Mouse (Mus musculus) megakaryocyte-erythroid progenitor cell, adult 5-6 weeks (primary cell): ENCODE results near the gene Ebpl. TPM values are rescaled to one million over a fixed set of nuclear protein-coding genes. Genes with fewer than 3 reads are reported as not detected.

ENCODE experiments used
- total RNA-seq, 2 experiments: library from RNA; stranded (forward) in 1 of 2; stranded (reverse) in 1 of 2; fragments of 200-1000, 215-1000 nt in 1 of 2; fragments of >200 nt in 1 of 2; fragmentation: Nextera tagmentation in 1 of 2; gene quantifications; 2 replicates each; pipeline ENCODE4 v1.2.3; 2014 to 2017

Gene Ebpl
- total RNA-seq, 2 experiments from 2014 or later, result 1.8 to 2.6 TPM

Other genes with a start within 250 kb of the Ebpl start
- gene Sacs, start 222.0 kb downstream of the Ebpl start, total RNA-seq (2014; fragmentation: Nextera tagmentation), result 26.9 and 28.2 TPM in 2 replicates
- gene Sacs, start 222.0 kb downstream of the Ebpl start, total RNA-seq (2017), result 27.3 and 34.7 TPM in 2 replicates
- not detected in 2 replicates for gene Sgcg, start 101.9 kb downstream of the Ebpl start, total RNA-seq (2014; fragmentation: Nextera tagmentation)
- not detected in 2 replicates for gene Sgcg, start 101.9 kb downstream of the Ebpl start, total RNA-seq (2017)
- 0.99 and 2.4 TPM in 2 replicates for gene Arl11, start 50.7 kb downstream of the Ebpl start, total RNA-seq (2014; fragmentation: Nextera tagmentation)
- 0.46 TPM in 1 of 2 replicates, not detected in the other for gene Arl11, start 50.7 kb downstream of the Ebpl start, total RNA-seq (2017)
- 62.5 and 65.8 TPM in 2 replicates for gene Kpna3, start 79.4 kb upstream of the Ebpl start, total RNA-seq (2014; fragmentation: Nextera tagmentation)
- gene Kpna3, start 79.4 kb upstream of the Ebpl start, total RNA-seq (2017), result 62.2 and 64.0 TPM in 2 replicates
- gene Spryd7, start 196.4 kb upstream of the Ebpl start, total RNA-seq (2014; fragmentation: Nextera tagmentation), result 8.6 and 10.7 TPM in 2 replicates
- 16.1 and 24.0 TPM in 2 replicates for gene Spryd7, start 196.4 kb upstream of the Ebpl start, total RNA-seq (2017)
- gene Trim13, start 237.8 kb upstream of the Ebpl start, total RNA-seq (2014; fragmentation: Nextera tagmentation), result 7.2 and 14.8 TPM in 2 replicates
- gene Trim13, start 237.8 kb upstream of the Ebpl start, total RNA-seq (2017), result 21.1 and 28.5 TPM in 2 replicates
- 0.82 TPM in 1 of 2 replicates, not detected in the other for gene Kcnrg, start 247.0 kb upstream of the Ebpl start, total RNA-seq (2014; fragmentation: Nextera tagmentation)
- 0.65 TPM in 1 of 2 replicates, not detected in the other for gene Kcnrg, start 247.0 kb upstream of the Ebpl start, total RNA-seq (2017)